Mouse (Mus musculus) mouse trophoblast stem cell (cell line): Measurements from ENCODE around the gene Tsr3.

Experiments
- in situ Hi-C, 2 experiments: fragments of 300-500 bp; cut with MseI, MboI; formaldehyde crosslinking; loops; 2 replicates in 1 of 2; 3 replicates in 1 of 2; pipeline ENCODE4 v1.15.1; 2025

Gene Tsr3

DNA sequence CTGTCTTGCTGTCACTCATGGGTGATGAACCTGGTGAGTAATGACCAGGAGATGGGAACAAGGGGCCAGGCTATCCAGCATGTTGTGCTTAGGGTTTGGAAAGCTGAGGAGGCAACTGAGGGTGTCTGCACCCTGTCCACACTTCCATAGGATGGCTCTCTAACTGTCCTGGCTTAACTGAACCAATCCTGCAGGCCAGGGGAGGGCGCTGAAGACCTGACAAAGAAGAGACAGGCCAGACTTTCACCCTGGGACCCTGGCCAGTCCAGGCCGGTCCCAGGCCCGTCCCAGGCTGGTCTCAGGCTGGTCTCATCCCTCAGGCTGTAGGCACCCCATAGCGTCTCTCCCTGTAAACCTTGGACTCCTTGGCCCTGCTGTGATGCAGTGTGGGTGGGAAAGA lies 50.4 kb downstream of the Tsr3 start:
- in situ Hi-C loops: no loop called here
